Mouse (Mus musculus) embryonic facial prominence, embryonic 11.5 days (tissue): ENCODE results near the gene Gria3. TPM values are rescaled to one million over a fixed set of nuclear protein-coding genes. Genes with fewer than 3 reads are reported as not detected.

Experiments used
- ATAC-seq: fragments of 200-750 bp; cut with Nextera tagmentation; replicated peaks from 2 replicates; pipeline ENCODE4 v1.8.0; 2017; ENCODE audit warnings: low read depth; ENCODE audit not compliant: insufficient number of reproducible peaks, low FRiP score, low TSS enrichment
- DNase-seq: peaks from one replicate; pipeline ENCODE4 v3.0.0-alpha.2; 2015; ENCODE audit warnings: low spot score
- H3K27ac ChIP-seq: fragments of 300-500 bp; sonication (generic); replicated peaks from 2 replicates; pipeline ENCODE4 v1.5.1; 2014; ENCODE audit warnings: mild to moderate bottlenecking, low read depth, low read length, control low read depth
- H3K27me3 ChIP-seq: fragments of 300-500 bp; sonication (generic); 2 replicates; pipeline ENCODE4 v1.6.1; 2014; ENCODE audit warnings: mild to moderate bottlenecking, low read length, moderate library complexity, mixed read lengths; ENCODE audit not compliant: control insufficient read depth, insufficient read depth
- H3K36me3 ChIP-seq: fragments of 300-500 bp; sonication (generic); replicated peaks from 2 replicates; pipeline ENCODE4 v1.6.1; 2014; ENCODE audit warnings: low read depth, mild to moderate bottlenecking, low read length, moderate library complexity, mixed read lengths; ENCODE audit not compliant: control insufficient read depth, insufficient read depth
- H3K4me1 ChIP-seq: fragments of 300-500 bp; sonication (generic); 2 replicates; pipeline ENCODE4 v1.6.1; 2014; ENCODE audit warnings: low read length, mixed read lengths; ENCODE audit not compliant: control insufficient read depth, insufficient read depth
- H3K4me2 ChIP-seq: fragments of 300-500 bp; sonication (generic); 2 replicates; pipeline ENCODE4 v1.6.1; 2014; ENCODE audit warnings: low read depth, mild to moderate bottlenecking, control low read depth, low read length, moderate library complexity
- H3K4me3 ChIP-seq: fragments of 300-500 bp; sonication (generic); 2 replicates; pipeline ENCODE4 v1.5.1; 2014; ENCODE audit warnings: low read depth, low read length, control low read depth
- H3K9ac ChIP-seq: fragments of 300-500 bp; sonication (generic); replicated peaks from 2 replicates; pipeline ENCODE4 v1.6.1; 2014; ENCODE audit warnings: mild to moderate bottlenecking, control low read depth, low read length
- H3K9me3 ChIP-seq: fragments of 300-500 bp; sonication (generic); replicated peaks from 2 replicates; pipeline ENCODE4 v1.6.1; 2016; ENCODE audit warnings: mild to moderate bottlenecking, low read length, inconsistent platforms, mixed read lengths; ENCODE audit not compliant: control insufficient read depth
- WGBS: fragments of 180-500 bp; shearing (Covaris S2); extraction: QIAGEN DNeasy Blood & Tissue Kit; methylation state at CpG from one replicate; pipeline ENCODE4 v1.1.7; 2014; 5-methylcytosine and 5-hydroxymethylcytosine counted together
- polyA plus RNA-seq: library from polyadenylated mRNA; unstranded; fragments of >200 nt; fragmentation: Nextera tagmentation; extraction: Ambion mirVana; gene quantifications from 2 replicates; pipeline ENCODE4 v1.2.1, GENCODE M21; 2014

The Gria3 gene
- polyA plus RNA-seq, 1 experiment from 2014 or later = 4.8 TPM

GRCm38 (mm10) chrX:41409791-41410190 lies 9.1 kb downstream of the Gria3 start:
- WGBS = 66% methylated on average over 1 of the region's 1 CpGs
- H3K4me3 ChIP-seq = no peak overlapping the region

GRCm38 (mm10) chrX:41425651-41426050 lies 25.0 kb downstream of the Gria3 start:
- DNase-seq (no peak), ATAC-seq (no peak)
- Histone ChIP-seq H3K36me3 (no peaks in the 10 kb centered on the region), H3K9ac (no peak overlapping the region), H3K4me3 (no peak overlapping the region), H3K4me1 (no peaks in the 10 kb centered on the region), H3K27me3 (no peaks in the 10 kb centered on the region), H3K9me3 (no peaks in the 10 kb centered on the region), H3K27ac (no peak overlapping the region), H3K4me2 (no peak overlapping the region)
- 79% methylated on average over 6 of the region's 6 CpGs for WGBS

More at GRCm38 (mm10) chrX:41409791-41410190, 9.1 kb downstream of the Gria3 start:
- DNase-seq = no peak
- ATAC-seq = no peak
- no peak overlapping the region for H3K27ac ChIP-seq
- no peaks in the 10 kb centered on the region for H3K4me1 ChIP-seq
- H3K9ac ChIP-seq = no peak overlapping the region
- H3K9me3 ChIP-seq = no peaks in the 10 kb centered on the region
- no peaks in the 10 kb centered on the region for H3K36me3 ChIP-seq
- no peaks in the 10 kb centered on the region for H3K27me3 ChIP-seq
- no peak overlapping the region for H3K4me2 ChIP-seq

- Histone ChIP-seq H3K36me3 (no peaks in the 10 kb centered on the region), H3K9me3 (no peaks in the 10 kb centered on the region), H3K27ac (no peak overlapping the region), H3K9ac (no peak overlapping the region), H3K4me3 (no peak overlapping the region), H3K4me1 (no peaks in the 10 kb centered on the region), H3K4me2 (no peak overlapping the region), H3K27me3 (no peaks in the 10 kb centered on the region)
- DNase-seq (no peak), ATAC-seq (no peak)
- 66% methylated on average over 5 of the region's 5 CpGs for WGBS
These were observed 27.4 kb downstream of the Gria3 start for GRCm38 (mm10) chrX:41428011-41428410.

- no peaks in the 10 kb centered on the region for H3K9me3 ChIP-seq
- H3K36me3 ChIP-seq = no peaks in the 10 kb centered on the region
- H3K27ac ChIP-seq = no peak overlapping the region
- ATAC-seq = no peak
- no peak overlapping the region for H3K4me2 ChIP-seq
- no peak overlapping the region for H3K4me3 ChIP-seq
- no peak for DNase-seq
- WGBS = 27% methylated on average over 1 of the region's 1 CpGs
- no peaks in the 10 kb centered on the region for H3K4me1 ChIP-seq
- no peaks in the 10 kb centered on the region for H3K27me3 ChIP-seq
- no peak overlapping the region for H3K9ac ChIP-seq
These were observed 34.9 kb downstream of the Gria3 start for GRCm38 (mm10) chrX:41435541-41435940.

- Histone ChIP-seq H3K27ac (no peak overlapping the region), H3K4me2 (no peak overlapping the region), H3K4me3 (no peak overlapping the region), H3K36me3 (no peaks in the 10 kb centered on the region), H3K4me1 (no peaks in the 10 kb centered on the region), H3K9ac (no peak overlapping the region), H3K27me3 (no peaks in the 10 kb centered on the region), H3K9me3 (no peaks in the 10 kb centered on the region)
- 86% methylated on average over 5 of the region's 5 CpGs for WGBS
- ATAC-seq (no peak), DNase-seq (no peak)
These were observed 38.2 kb downstream of the Gria3 start for GRCm38 (mm10) chrX:41438841-41439240.

- H3K27me3 ChIP-seq = no peaks in the 10 kb centered on the region
- no peak overlapping the region for H3K9ac ChIP-seq
- H3K9me3 ChIP-seq = no peaks in the 10 kb centered on the region
- no peak overlapping the region for H3K4me2 ChIP-seq
- no peaks in the 10 kb centered on the region for H3K36me3 ChIP-seq
- 80% methylated on average over 1 of the region's 1 CpGs for WGBS
- DNase-seq = no peak
- ATAC-seq = no peak
- H3K4me3 ChIP-seq = no peak overlapping the region
- no peaks in the 10 kb centered on the region for H3K4me1 ChIP-seq
- H3K27ac ChIP-seq = no peak overlapping the region
These were observed 48.2 kb downstream of the Gria3 start for GRCm38 (mm10) chrX:41448876-41449275.

- H3K36me3 ChIP-seq = no peaks in the 10 kb centered on the region
- H3K27ac ChIP-seq = no peak overlapping the region
- no peaks in the 10 kb centered on the region for H3K4me1 ChIP-seq
- H3K27me3 ChIP-seq = no peaks in the 10 kb centered on the region
- 82% methylated on average over 2 of the region's 2 CpGs for WGBS
- no peak overlapping the region for H3K9ac ChIP-seq
- no peaks in the 10 kb centered on the region for H3K9me3 ChIP-seq
- H3K4me2 ChIP-seq = no peak overlapping the region
- H3K4me3 ChIP-seq = no peak overlapping the region
- DNase-seq = no peak
- ATAC-seq = no peak
These were observed 76.8 kb downstream of the Gria3 start for GRCm38 (mm10) chrX:41477486-41477885.

GRCm38 (mm10) chrX:41496528-41496927 lies 95.9 kb downstream of the Gria3 start:
- no peak overlapping the region for H3K4me3 ChIP-seq
- WGBS = 71% methylated on average over 4 of the region's 4 CpGs
- ATAC-seq (no peak), DNase-seq (no peak)
- no peaks in the 10 kb centered on the region for H3K9me3 ChIP-seq
- no peaks in the 10 kb centered on the region for H3K4me1 ChIP-seq
- no peaks in the 10 kb centered on the region for H3K36me3 ChIP-seq
- H3K27ac ChIP-seq = no peak overlapping the region
- H3K27me3 ChIP-seq = no peaks in the 10 kb centered on the region
- no peak overlapping the region for H3K4me2 ChIP-seq
- no peak overlapping the region for H3K9ac ChIP-seq
